Mouse (Mus musculus) liver, embryonic 14.5 days (tissue): ENCODE measurements around the gene Dmwd. TPM values are rescaled to one million over a fixed set of nuclear protein-coding genes. Genes with fewer than 3 reads are reported as not detected.
A peak's percentile ranks its signal among the peaks of the same experiment; 100 is the strongest.

Experiments used
- ATAC-seq: fragments of 200-750 bp; cut with Nextera tagmentation; 2 replicates; pipeline ENCODE4 v1.8.0; 2017; ENCODE audit warnings: moderate number of reproducible peaks, mild to moderate bottlenecking, moderate library complexity; ENCODE audit not compliant: insufficient read depth
- DNase-seq, 3 experiments: peaks; one replicate each; pipeline ENCODE4 v3.0.0-alpha.2; 2012 to 2013; ENCODE audit warnings: low read depth in 3 of 3, low spot score in 3 of 3
- H3K27ac ChIP-seq: fragments of 300-500 bp; sonication (generic); 2 replicates; pipeline ENCODE4 v1.5.1; 2014; ENCODE audit warnings: moderate library complexity, mild to moderate bottlenecking, control low read depth, inconsistent platforms
- H3K27me3 ChIP-seq: fragments of 300-500 bp; sonication (generic); 2 replicates; pipeline ENCODE4 v1.6.1; 2014; ENCODE audit warnings: mild to moderate bottlenecking, low read length, moderate library complexity; ENCODE audit not compliant: control insufficient read depth, insufficient read depth
- H3K36me3 ChIP-seq: fragments of 300-500 bp; sonication (generic); replicated peaks from 2 replicates; pipeline ENCODE4 v1.6.1; 2014; ENCODE audit warnings: low read depth; ENCODE audit not compliant: control insufficient read depth, insufficient read depth
- H3K4me1 ChIP-seq, 2 experiments: fragments of 200-500 bp in 1 of 2; fragments of 300-500 bp in 1 of 2; sonication (generic) in 1 of 2; replicated peaks; 2 replicates each; pipeline ENCODE4 v1.6.1; 2012 to 2014; ENCODE audit warnings: antibody characterized with exemption in 1 of 2, inconsistent platforms in 1 of 2, low read length in 1 of 2; ENCODE audit not compliant: control insufficient read depth in 2 of 2, insufficient read depth in 2 of 2
- H3K4me2 ChIP-seq: fragments of 300-500 bp; sonication (generic); 2 replicates; pipeline ENCODE4 v1.6.1; 2014; ENCODE audit warnings: low read depth, mild to moderate bottlenecking, control low read depth, moderate library complexity
- H3K4me3 ChIP-seq, 2 experiments: fragments of 200-500 bp in 1 of 2; fragments of 300-500 bp in 1 of 2; sonication (generic) in 1 of 2; 2 replicates each; pipeline ENCODE4 v1.5.1; 2012 to 2014; ENCODE audit warnings: low read depth in 2 of 2, low read length in 2 of 2, mild to moderate bottlenecking in 2 of 2, control low read depth in 1 of 2, inconsistent platforms in 1 of 2, moderate library complexity in 1 of 2; ENCODE audit not compliant: insufficient read depth in 1 of 2
- H3K9ac ChIP-seq: fragments of 300-500 bp; sonication (generic); replicated peaks from 2 replicates; pipeline ENCODE4 v1.6.1; 2014; ENCODE audit warnings: mild to moderate bottlenecking, control low read depth, moderate library complexity
- H3K9me3 ChIP-seq: fragments of 300-500 bp; sonication (generic); 2 replicates; pipeline ENCODE4 v1.6.1; 2016; ENCODE audit warnings: low read length, mixed read lengths; ENCODE audit not compliant: control insufficient read depth
- CTCF ChIP-seq: IDR thresholded peaks from 2 replicates; pipeline ENCODE4 v1.5.1; 2016; ENCODE audit warnings: antibody characterized with exemption, low read depth, control low read depth
- EP300 ChIP-seq: IDR thresholded peaks from 2 replicates; pipeline ENCODE4 v1.6.1; 2016; ENCODE audit warnings: antibody characterized with exemption, low read depth
- WGBS: fragments of 180-500 bp; shearing (Covaris S2); extraction: QIAGEN DNeasy Blood & Tissue Kit; methylation state at CpG from one replicate; pipeline ENCODE4 v1.1.7; 2014; ENCODE audit not compliant: insufficient replicate concordance; 5-methylcytosine and 5-hydroxymethylcytosine counted together
- polyA plus RNA-seq, 2 experiments: library from polyadenylated mRNA; depleted of rRNA in 1 of 2; stranded (reverse) in 1 of 2; unstranded in 1 of 2; fragments of >200 nt; fragmentation: Nextera tagmentation in 1 of 2; extraction: Ambion mirVana in 1 of 2; gene quantifications; 2 replicates each; pipeline versions ENCODE4 v1.2.1 to v1.2.3; 2012 to 2014

The Dmwd gene
- polyA plus RNA-seq, 2 experiments = 3.5 to 18.1 TPM

DNA sequence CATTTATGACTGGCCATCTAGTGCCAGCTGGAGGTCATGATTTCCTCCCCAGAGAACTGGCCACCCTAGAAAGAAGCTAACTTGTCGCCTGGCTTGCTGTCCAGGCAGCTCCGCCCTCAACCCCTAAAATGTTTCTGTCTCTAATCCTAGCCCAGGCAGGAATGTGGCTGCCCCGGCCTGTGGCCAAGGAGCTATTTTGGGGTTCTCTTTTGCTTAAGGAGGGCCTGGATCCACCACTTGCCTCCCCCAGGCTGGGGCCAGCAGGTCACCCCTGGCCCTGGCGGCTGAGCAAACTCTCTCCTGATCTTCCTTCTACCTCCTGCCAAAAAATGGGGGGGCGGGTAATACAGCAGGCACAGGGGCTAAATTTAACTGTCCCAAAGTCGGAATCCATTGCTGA, 7.1 kb downstream of the Dmwd start:
- Histone ChIP-seq H3K9ac (no peak overlapping the region), H3K9me3 (no peaks in the 10 kb centered on the region), H3K27ac (no peak overlapping the region), H3K36me3 (peaks cover 14% of the 10 kb centered on the region; the same call in 1 of the 2 replicates), H3K4me3 (no peak overlapping the region), H3K4me2 (no peak overlapping the region), H3K4me1 (peaks cover 11 to 12% of the 10 kb centered on the region in 2 experiments), H3K27me3 (peaks cover 9% of the 10 kb centered on the region)
- TF ChIP-seq CTCF = no peak
- no peak for TF ChIP-seq EP300
- 57% methylated on average over 6 of the region's 6 CpGs for WGBS
- ATAC-seq = no peak
- no peak for DNase-seq

DNA sequence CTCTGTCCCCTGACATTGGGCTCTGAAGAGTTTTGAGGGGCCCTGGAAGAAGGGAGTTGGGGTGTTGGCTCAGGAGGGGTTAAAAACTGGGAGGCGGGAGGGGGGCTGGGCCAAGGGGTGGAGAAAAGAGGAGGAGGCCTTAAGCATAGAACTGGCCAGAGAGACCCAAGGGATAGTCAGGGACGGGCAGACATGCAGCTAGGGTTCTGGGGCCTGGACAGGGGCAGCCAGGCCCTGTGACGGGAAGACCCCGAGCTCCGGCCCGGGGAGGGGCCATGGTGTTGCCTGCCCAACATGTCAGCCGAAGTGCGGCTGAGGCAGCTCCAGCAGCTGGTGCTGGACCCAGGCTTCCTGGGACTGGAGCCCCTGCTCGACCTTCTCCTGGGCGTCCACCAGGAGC, 7.7 kb downstream of the Dmwd start, which contains the start of gene Dmpk:
Gene Dmpk (plus strand): TSS at position 149 of the 400 bp plus-strand sequence.
- peaks cover 11% of the 10 kb centered on the region; the same call in 1 of the 2 replicates for H3K36me3 ChIP-seq
- peaks cover 9% of the 10 kb centered on the region for H3K27me3 ChIP-seq
- H3K4me3 ChIP-seq = peak within 1 kb of the TSS in 1 of 2 experiments; percentile 7; a peak in 2 of 4 replicates
- DNase-seq = no peak
- no peak within 1 kb of the TSS for H3K4me2 ChIP-seq
- no peaks in the 10 kb centered on the region for H3K9me3 ChIP-seq
- ATAC-seq = no peak
- H3K4me1 ChIP-seq = peaks cover 11 to 12% of the 10 kb centered on the region in 2 experiments
- H3K9ac ChIP-seq = no peak within 1 kb of the TSS
- 57% methylated on average over 10 of the region's 10 CpGs for WGBS
- H3K27ac ChIP-seq = no peak within 1 kb of the TSS
- no peak for TF ChIP-seq EP300
- TF ChIP-seq CTCF = no peak

DNA sequence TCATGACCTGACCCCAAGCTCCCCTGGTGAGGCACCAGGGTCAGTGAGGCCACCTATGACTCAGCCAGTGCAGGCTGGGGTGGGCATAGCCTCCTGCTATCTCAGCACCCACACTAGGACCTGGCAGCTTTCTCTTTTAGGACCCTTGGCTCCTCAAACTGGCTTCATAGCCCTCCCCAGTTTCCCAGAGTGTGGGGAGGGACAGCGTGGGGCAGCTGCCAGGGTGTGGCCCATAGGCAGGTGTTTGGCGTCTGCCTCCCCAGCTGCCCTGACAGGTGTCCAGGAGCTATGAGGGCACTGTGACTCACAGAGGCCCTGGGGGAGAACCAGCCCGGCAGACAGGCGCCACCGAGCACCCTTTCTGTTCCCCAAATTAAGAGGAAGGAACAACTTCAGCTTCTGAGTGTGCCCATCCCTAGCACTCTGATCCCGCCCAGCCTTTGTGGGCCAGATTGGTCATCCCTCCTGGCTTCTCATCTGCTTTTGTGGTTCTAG, 8.3 kb downstream of the Dmwd start:
- no peak for ATAC-seq
- Histone ChIP-seq H3K36me3 (peaks cover 11% of the 10 kb centered on the region; the same call in 1 of the 2 replicates), H3K9ac (no peak overlapping the region), H3K27ac (no peak overlapping the region), H3K4me1 (peaks cover 11 to 12% of the 10 kb centered on the region in 2 experiments), H3K4me2 (no peak overlapping the region), H3K4me3 (0 out of 4 replicates have a peak overlapping the region, but pooled peaks of 1 of the 2 experiments have one; percentile 7), H3K9me3 (no peaks in the 10 kb centered on the region), H3K27me3 (peaks cover 9% of the 10 kb centered on the region)
- TF ChIP-seq CTCF = no peak
- TF ChIP-seq EP300 = no peak
- WGBS = 29% methylated on average over 6 of the region's 6 CpGs
- no peak for DNase-seq

DNA sequence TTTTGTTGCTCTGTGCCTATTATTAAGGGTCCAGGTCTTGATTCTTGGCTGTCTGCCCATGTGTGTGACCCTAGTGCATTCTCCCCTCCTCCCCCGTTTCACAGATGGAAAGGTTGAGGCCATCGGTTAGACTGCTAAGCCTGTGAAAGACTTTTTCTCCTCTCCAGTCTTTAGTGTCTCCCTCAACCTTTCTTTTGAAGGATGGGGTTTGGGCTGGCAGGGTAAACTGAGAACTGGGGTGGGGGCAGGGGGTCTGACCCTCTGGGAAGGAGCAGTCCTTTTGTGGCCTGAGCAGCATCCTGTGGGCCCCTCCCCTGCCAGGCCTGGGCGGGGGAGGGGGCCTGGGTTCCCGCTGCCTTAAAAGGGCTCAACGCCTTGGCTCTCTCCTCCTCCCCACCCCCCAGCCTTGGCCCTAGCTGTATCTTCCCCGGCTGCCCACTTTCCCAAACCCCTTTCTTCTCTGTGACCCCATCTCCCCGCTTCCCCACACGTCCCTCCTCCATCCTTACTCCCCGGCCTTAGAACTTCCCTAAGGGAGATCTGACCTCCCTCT, 9.0 kb downstream of the Dmwd start:
- H3K4me3 ChIP-seq = no peak overlapping the region
- H3K4me1 ChIP-seq = peaks cover 11 to 12% of the 10 kb centered on the region in 2 experiments

DNA sequence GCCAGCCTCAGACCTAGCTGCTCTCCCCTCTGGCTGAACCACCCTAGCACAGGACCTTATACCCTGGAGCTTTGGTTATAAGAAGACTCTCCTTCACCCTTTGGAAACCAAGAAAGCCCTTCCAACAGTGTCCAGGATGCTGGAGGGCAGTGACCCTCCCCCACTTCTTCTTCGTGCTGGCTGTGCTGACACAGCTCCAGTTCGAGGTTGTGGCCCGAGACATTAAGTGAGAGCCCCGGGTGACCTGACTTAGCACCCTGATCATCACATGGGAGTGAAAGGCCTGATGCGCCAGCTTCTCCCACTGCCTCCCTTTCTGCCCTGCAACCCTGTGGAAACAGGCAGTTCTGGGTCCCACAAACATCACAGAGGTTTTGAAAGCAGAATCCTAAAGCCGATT, 9.5 kb downstream of the Dmwd start:
- Histone ChIP-seq H3K27ac (no peak overlapping the region), H3K4me2 (peak overlapping the region; percentile 59), H3K9me3 (no peaks in the 10 kb centered on the region), H3K27me3 (peaks cover 14% of the 10 kb centered on the region), H3K4me1 (peaks cover 11 to 12% of the 10 kb centered on the region in 2 experiments), H3K36me3 (peaks cover 9% of the 10 kb centered on the region; the same call in 1 of the 2 replicates), H3K9ac (no peak overlapping the region), H3K4me3 (peak overlapping the region in 1 of 2 experiments; percentile 2; a peak in 1 of 4 replicates)
- ATAC-seq (peak; percentile 4; the same call in 1 of the 2 replicates), DNase-seq (no peak)
- TF ChIP-seq EP300 (no peak), CTCF (no peak)
- WGBS = 8% methylated on average over 6 of the region's 6 CpGs

More for the DNA sequence above, 9.0 kb downstream of the Dmwd start:
- no peak for ATAC-seq
- no peak for TF ChIP-seq CTCF
- TF ChIP-seq EP300 = no peak
- DNase-seq = no peak
- Histone ChIP-seq H3K27me3 (peaks cover 9% of the 10 kb centered on the region), H3K27ac (no peak overlapping the region), H3K9me3 (no peaks in the 10 kb centered on the region), H3K4me2 (no peak overlapping the region), H3K36me3 (peaks cover 11% of the 10 kb centered on the region; the same call in 1 of the 2 replicates), H3K9ac (no peak overlapping the region)
- 15% methylated on average over 9 of the region's 9 CpGs for WGBS
